Mouse (Mus musculus): ENCODE data around the gene Bid.

DNA sequence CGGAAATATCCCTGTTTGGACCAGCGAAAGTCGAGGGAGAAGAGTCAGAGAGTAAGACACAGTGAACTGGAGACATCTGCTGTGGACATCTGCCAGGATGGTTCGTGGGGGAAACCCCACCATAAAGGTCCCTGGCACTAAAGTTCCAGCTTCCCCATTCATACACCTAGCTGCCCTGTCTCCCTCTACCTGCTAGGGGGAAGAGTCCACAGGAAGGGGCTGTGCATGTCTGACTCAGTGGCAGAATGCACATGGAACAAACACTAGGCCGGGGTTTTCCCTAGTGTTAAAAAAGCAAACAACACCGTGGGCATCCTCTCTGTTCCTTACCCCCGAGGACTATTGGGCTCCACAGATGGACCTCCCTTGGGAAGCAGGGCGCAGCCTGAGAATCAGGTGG lies 2.9 kb downstream of the Bid start:
- no peak for TF ChIP-seq GATA1 (IDR thresholded peaks at IDR 0.05; ENCODE audit: low read length)
- TF ChIP-seq TAL1 (IDR thresholded peaks at IDR 0.05; ENCODE audit: low read length) = no peak
